Mouse (Mus musculus): Measurements from ENCODE around the gene Rasal1.

DNA sequence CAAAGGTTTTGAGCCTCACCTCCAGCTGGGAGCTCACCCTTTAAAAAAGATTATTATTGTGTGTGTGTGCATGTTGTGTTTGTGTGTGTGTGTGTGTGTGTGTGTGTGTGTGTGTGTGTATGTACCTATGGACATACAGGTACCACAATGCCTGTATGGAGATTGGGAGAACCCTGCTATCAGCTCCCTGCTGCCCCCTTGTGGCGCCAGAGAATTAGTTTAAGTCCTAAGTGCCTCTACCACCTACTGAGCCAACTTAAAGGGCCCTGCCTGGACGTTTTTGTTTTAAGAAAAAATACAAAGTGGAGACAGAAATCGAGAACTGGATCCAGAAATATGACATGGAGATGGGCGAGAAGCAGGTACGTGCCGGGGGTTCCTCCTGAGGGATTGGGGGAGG, 43.8 kb upstream of the Rasal1 start:
- no peak for TF ChIP-seq POLR2A (IDR thresholded peaks at IDR 0.05; ENCODE audit: borderline replicate concordance, extremely low read depth, insufficient read depth, insufficient read length, poor library complexity, severe bottlenecking)
- peak; percentile 79; the same call in 1 of the 2 replicates for TF ChIP-seq CTCF (IDR thresholded peaks at IDR 0.05; ENCODE audit: borderline replicate concordance, extremely low read depth, insufficient read depth, insufficient read length)
